Mouse (Mus musculus): Measurements from ENCODE around the gene Slc35f2.

GRCm38 (mm10) chr9:53750899-53751298 lies 20.4 kb upstream of the Slc35f2 start:
- TF ChIP-seq POLR2A (IDR thresholded peaks at IDR 0.05; ENCODE audit: insufficient read length, low read depth) (no peak), MAX (IDR thresholded peaks at IDR 0.05; ENCODE audit: low read depth) (no peak), CEBPB (IDR thresholded peaks at IDR 0.05; ENCODE audit: insufficient read depth, poor library complexity, severe bottlenecking) (no peak), TCF12 (IDR thresholded peaks at IDR 0.05; ENCODE audit: insufficient read depth, poor library complexity, severe bottlenecking) (no peak), E2F4 (IDR thresholded peaks at IDR 0.05; ENCODE audit: insufficient read depth) (no peak), POLR2AphosphoS2 (IDR thresholded peaks at IDR 0.05; ENCODE audit: insufficient read length, low read depth) (no peak), SRF (IDR thresholded peaks at IDR 0.05; ENCODE audit: control insufficient read depth, insufficient read length, low read depth) (no peak), REST (IDR thresholded peaks at IDR 0.05; ENCODE audit: insufficient read depth, insufficient read length) (no peak), USF1 (IDR thresholded peaks at IDR 0.05; ENCODE audit: low read depth) (no peak), MYOD1 (IDR thresholded peaks at IDR 0.05; ENCODE audit: control insufficient read depth in 1 of 3, insufficient read length in 2 of 3, low read depth in 2 of 3) (no peak), MYOG (IDR thresholded peaks at IDR 0.05; ENCODE audit: control insufficient read depth in 1 of 3, insufficient read depth in 1 of 3, insufficient read length in 2 of 3, low read depth in 2 of 3) (no peak)
